Mouse (Mus musculus) limb, embryonic 12.5 days (tissue): ENCODE data around the gene Scaf8. TPM values are rescaled to one million over a fixed set of nuclear protein-coding genes. Genes with fewer than 3 reads are reported as not detected.
"Not testable (repeated sequence)": the region's sequence is repeated elsewhere in the genome, so short reads cannot be mapped to it uniquely, and the experiment has no call there.

Experiments
- ATAC-seq: fragments of 200-750 bp; cut with Nextera tagmentation; 2 replicates; pipeline ENCODE4 v1.8.0; 2017; ENCODE audit warnings: low read depth, moderate TSS enrichment; ENCODE audit not compliant: insufficient number of reproducible peaks, insufficient read depth, low FRiP score, low TSS enrichment
- H3K27ac ChIP-seq: fragments of 300-500 bp; sonication (generic); 2 replicates; pipeline ENCODE4 v1.5.1; 2016; ENCODE audit warnings: mild to moderate bottlenecking, moderate library complexity
- H3K27me3 ChIP-seq: fragments of 300-500 bp; sonication (generic); 2 replicates; pipeline ENCODE4 v1.6.1; 2016; ENCODE audit warnings: mild to moderate bottlenecking, moderate library complexity
- H3K36me3 ChIP-seq: fragments of 300-500 bp; sonication (generic); 2 replicates; pipeline ENCODE4 v1.6.1; 2016; ENCODE audit warnings: mild to moderate bottlenecking, moderate library complexity
- H3K4me1 ChIP-seq: fragments of 300-500 bp; sonication (generic); replicated peaks from 2 replicates; pipeline ENCODE4 v1.6.1; 2016
- H3K4me2 ChIP-seq: fragments of 300-500 bp; sonication (generic); 2 replicates; pipeline ENCODE4 v1.6.1; 2016; ENCODE audit warnings: mild to moderate bottlenecking, moderate library complexity
- H3K4me3 ChIP-seq: fragments of 300-500 bp; sonication (generic); replicated peaks from 2 replicates; pipeline ENCODE4 v1.5.1; 2016; ENCODE audit warnings: mild to moderate bottlenecking
- H3K9ac ChIP-seq: fragments of 300-500 bp; sonication (generic); replicated peaks from 2 replicates; pipeline ENCODE4 v1.6.1; 2016; ENCODE audit warnings: mild to moderate bottlenecking, moderate library complexity
- H3K9me3 ChIP-seq: fragments of 300-500 bp; sonication (generic); 2 replicates; pipeline ENCODE4 v1.6.1; 2016; ENCODE audit warnings: mild to moderate bottlenecking, moderate library complexity
- WGBS: fragments of 180-500 bp; shearing (Covaris S2); methylation state at CpG from one replicate; pipeline ENCODE4 v1.1.7; 2016; 5-methylcytosine and 5-hydroxymethylcytosine counted together
- polyA plus RNA-seq: library from polyadenylated mRNA; unstranded; fragments of >200 nt; fragmentation: Nextera tagmentation; extraction: Ambion mirVana; gene quantifications from 2 replicates; pipeline ENCODE4 v1.2.1, GENCODE M21; 2016

The Scaf8 gene
- polyA plus RNA-seq, 1 experiment from 2014 or later, result 28.8 TPM

DNA sequence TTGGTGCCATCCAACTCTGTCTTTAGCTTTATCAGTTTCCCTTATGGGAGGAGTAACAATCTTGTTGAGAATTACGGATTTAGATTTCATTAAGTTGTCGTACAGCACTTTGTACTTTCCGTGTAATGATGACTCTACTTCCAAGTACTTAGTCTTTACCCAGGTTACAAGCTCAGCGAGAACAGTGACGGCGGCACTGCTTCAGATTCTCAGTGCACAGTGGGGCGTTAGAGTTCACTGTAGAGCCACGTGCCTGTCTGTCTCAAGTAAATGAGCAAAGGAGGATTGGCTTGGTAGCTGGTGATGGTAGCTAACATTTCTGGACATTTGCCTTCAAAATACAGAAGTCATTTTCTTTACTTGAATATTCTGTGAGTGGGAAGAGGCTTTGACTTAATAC, 6.2 kb downstream of the Scaf8 start:
- H3K27me3 ChIP-seq, ATAC-seq, H3K4me2 ChIP-seq, H3K9me3 ChIP-seq, H3K4me1 ChIP-seq, H3K36me3 ChIP-seq, H3K4me3 ChIP-seq, H3K9ac ChIP-seq, H3K27ac ChIP-seq: not testable (repeated sequence)
- 90% methylated on average over 8 of the region's 8 CpGs for WGBS

DNA sequence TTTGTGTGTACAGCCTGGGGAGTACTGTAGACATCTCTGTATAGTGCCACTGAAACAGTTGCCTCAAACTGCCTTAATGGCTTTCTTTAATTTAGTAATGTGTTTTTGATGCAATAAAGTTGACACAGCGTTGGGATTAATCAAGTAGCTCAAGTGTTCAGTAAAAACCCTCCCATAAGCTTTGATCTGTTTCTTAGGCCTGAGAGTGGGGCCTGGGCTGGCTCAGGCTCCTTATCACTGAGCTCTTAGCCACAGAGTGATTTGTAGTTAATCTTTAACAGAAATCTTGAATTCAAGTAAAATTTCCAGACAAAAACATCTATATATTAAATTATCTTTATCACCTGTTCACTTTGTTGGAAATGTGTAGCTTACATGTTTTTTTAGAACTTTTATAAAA, 8.8 kb downstream of the Scaf8 start:
- ATAC-seq, H3K9ac ChIP-seq, H3K27ac ChIP-seq, H3K9me3 ChIP-seq, H3K4me2 ChIP-seq, H3K4me3 ChIP-seq, H3K4me1 ChIP-seq, H3K27me3 ChIP-seq: not testable (repeated sequence)
- 59% methylated on average over 1 of the region's 1 CpGs for WGBS
- H3K36me3 ChIP-seq, result peaks cover 14% of the 10 kb centered on the region; the same call in 1 of the 2 replicates

DNA sequence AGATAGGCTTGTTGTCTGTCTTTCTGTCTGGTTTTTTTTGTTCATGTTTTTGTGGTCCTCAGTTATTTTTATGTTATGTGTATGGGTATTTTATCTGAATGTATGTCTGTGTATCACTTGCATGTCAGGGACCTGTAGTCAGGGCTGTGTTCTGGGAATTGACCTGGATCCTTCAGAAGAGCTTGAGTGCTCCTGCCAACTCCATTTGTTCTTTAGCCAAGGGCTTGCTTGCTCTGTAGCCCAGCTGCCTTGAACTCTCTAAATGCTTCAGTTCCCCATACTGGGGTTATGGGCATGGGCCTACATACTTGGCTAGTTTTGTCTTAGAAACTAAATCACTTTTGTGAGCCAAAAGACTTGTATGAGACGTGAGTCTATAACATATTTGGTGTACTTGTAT, 13.9 kb downstream of the Scaf8 start:
- no peak for ATAC-seq
- H3K36me3 ChIP-seq, result peaks cover 42% of the 10 kb centered on the region
- H3K27me3 ChIP-seq, result no peaks in the 10 kb centered on the region
- no peaks in the 10 kb centered on the region for H3K9me3 ChIP-seq
- 87% methylated on average over 1 of the region's 1 CpGs for WGBS
- H3K4me1 ChIP-seq, result no peaks in the 10 kb centered on the region
- no peak overlapping the region for H3K27ac ChIP-seq
- H3K4me2 ChIP-seq, result no peak overlapping the region
- no peak overlapping the region for H3K4me3 ChIP-seq
- no peak overlapping the region for H3K9ac ChIP-seq

DNA sequence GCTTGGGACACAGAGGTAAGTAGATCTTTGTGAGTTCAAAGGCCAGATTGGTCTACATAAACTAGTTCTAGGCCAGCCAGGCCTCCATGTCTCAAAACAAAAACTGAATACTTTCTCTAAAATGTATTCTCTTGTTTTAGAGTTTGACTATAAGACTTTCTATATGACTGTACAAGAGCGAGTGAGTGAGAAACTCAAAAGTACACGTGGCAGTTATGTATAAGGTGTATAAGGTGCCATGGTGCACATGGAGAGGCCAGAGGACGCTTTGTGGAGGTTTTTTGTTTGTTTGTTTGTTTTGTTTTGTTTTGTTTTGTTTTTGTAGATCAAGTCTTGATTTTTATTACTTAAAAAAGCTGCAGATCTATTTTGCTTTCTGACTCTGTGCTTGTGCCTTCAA, 15.0 kb downstream of the Scaf8 start:
- WGBS, result 87% methylated on average over 3 of the region's 3 CpGs
- no peak for ATAC-seq
- peaks cover 42% of the 10 kb centered on the region for H3K36me3 ChIP-seq

DNA sequence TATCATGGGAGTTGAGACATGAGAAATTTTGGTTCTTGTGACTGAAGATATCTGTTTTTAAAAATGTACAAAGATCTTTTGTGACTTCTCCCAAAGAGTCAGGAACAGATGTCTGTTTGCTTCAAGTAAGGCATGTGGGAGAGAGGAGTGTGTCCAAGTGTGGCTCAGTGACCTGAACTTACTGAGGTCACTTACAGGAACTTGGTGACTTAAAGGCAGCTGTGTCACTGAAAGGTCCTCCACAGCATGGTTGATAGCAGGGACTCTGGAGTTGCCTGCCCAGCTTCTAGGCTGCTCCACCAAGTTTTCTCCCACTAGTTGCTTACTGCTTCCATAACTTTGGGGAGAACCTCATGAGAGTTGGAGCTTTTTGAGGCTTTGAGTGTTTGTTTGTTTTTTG, 20.6 kb downstream of the Scaf8 start:
- H3K27me3 ChIP-seq, result no peaks in the 10 kb centered on the region
- no peaks in the 10 kb centered on the region for H3K9me3 ChIP-seq
- H3K9ac ChIP-seq, result no peak overlapping the region
- ATAC-seq, result no peak
- H3K4me1 ChIP-seq, result no peaks in the 10 kb centered on the region
- no peak overlapping the region for H3K4me3 ChIP-seq
- H3K27ac ChIP-seq, result no peak overlapping the region
- H3K4me2 ChIP-seq, result no peak overlapping the region
- H3K36me3 ChIP-seq, result peaks cover 31% of the 10 kb centered on the region

More for the DNA sequence above, 15.0 kb downstream of the Scaf8 start:
- H3K9ac ChIP-seq, result no peak overlapping the region
- H3K9me3 ChIP-seq, result no peaks in the 10 kb centered on the region
- no peak overlapping the region for H3K27ac ChIP-seq
- no peak overlapping the region for H3K4me2 ChIP-seq
- H3K27me3 ChIP-seq, result no peaks in the 10 kb centered on the region
- no peak overlapping the region for H3K4me3 ChIP-seq
- H3K4me1 ChIP-seq, result no peaks in the 10 kb centered on the region

DNA sequence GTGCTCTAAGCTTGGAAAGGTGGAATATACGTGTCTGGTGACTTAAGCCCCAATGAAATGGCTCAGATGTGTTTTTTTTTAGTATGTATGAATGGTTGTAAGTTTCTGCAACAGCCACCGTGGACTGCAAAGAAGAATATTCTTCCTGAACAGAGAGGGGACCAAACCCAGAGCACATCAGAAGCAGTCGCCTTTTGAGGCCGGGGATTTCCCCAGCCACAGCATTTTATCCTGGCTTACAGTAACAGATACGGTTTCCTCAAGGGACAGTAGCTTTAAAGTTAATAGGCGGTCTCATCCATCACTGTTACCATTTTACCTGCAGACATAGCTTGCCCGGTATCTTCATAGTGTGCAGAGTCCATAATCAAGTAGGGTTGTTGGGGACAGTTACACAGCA, 21.4 kb downstream of the Scaf8 start:
- 89% methylated on average over 7 of the region's 7 CpGs for WGBS
- H3K27ac ChIP-seq, result no peak overlapping the region

DNA sequence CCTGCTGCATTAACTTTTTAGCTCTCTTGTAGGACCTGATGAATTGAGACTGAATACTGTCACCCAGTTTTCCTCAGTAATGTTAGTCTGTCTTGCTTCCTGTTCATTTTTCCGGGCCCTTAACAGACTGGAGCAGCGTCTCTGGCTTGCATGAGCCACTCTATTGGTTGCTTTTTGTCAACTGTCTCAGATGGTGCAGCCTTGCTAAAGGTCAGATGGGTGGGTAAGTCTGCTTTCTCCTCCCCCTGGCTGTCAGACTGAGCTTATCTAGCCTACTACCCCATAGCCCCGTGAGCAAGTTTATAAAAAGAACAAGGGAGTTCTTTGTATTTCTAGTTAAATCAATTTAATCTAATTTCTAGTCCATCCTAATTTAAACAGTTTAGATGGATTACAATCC, 23.6 kb downstream of the Scaf8 start:
- H3K4me1 ChIP-seq, result no peaks in the 10 kb centered on the region
- no peak overlapping the region for H3K9ac ChIP-seq
- whole genome bisulfite sequencing, result 82% methylated on average over 3 of the region's 3 CpGs
- no peak for ATAC-seq
- H3K9me3 ChIP-seq, result no peaks in the 10 kb centered on the region
- no peak overlapping the region for H3K4me2 ChIP-seq
- H3K4me3 ChIP-seq, result no peak overlapping the region
- no peak overlapping the region for H3K27ac ChIP-seq
- no peaks in the 10 kb centered on the region for H3K27me3 ChIP-seq
- peaks cover 19% of the 10 kb centered on the region; the same call in 1 of the 2 replicates for H3K36me3 ChIP-seq

More for the DNA sequence above, 21.4 kb downstream of the Scaf8 start:
- Histone ChIP-seq H3K4me1 (no peaks in the 10 kb centered on the region), H3K36me3 (peaks cover 33% of the 10 kb centered on the region), H3K4me3 (no peak overlapping the region), H3K4me2 (no peak overlapping the region), H3K9ac (no peak overlapping the region), H3K9me3 (no peaks in the 10 kb centered on the region), H3K27me3 (no peaks in the 10 kb centered on the region)
- ATAC-seq, result no peak

DNA sequence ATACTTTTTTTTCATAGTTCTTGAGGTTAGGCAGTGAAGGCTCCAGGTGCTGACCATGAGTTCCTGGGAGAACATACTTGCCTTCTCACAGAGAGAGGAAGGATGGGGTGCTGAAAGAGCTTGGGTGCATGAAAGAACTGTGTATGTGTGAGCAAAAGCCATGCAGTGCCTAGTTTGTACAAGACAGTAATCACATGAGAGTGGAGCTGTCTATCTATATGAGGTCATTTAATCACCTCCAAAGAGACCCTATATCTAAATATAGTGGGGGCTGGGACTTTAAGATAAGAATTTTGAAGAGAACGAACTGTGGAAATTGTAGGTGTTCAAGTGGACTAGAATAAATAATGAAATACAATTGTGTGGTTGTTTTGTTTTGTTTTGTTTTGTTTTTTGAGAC, 25.3 kb downstream of the Scaf8 start:
- Histone ChIP-seq H3K27ac (no peak overlapping the region), H3K9me3 (no peaks in the 10 kb centered on the region), H3K9ac (no peak overlapping the region), H3K4me1 (no peaks in the 10 kb centered on the region), H3K27me3 (no peaks in the 10 kb centered on the region), H3K4me3 (no peak overlapping the region), H3K4me2 (no peak overlapping the region), H3K36me3 (peaks cover 20% of the 10 kb centered on the region)
- ATAC-seq, result no peak
- WGBS, result 90% methylated on average over 1 of the region's 1 CpGs

DNA sequence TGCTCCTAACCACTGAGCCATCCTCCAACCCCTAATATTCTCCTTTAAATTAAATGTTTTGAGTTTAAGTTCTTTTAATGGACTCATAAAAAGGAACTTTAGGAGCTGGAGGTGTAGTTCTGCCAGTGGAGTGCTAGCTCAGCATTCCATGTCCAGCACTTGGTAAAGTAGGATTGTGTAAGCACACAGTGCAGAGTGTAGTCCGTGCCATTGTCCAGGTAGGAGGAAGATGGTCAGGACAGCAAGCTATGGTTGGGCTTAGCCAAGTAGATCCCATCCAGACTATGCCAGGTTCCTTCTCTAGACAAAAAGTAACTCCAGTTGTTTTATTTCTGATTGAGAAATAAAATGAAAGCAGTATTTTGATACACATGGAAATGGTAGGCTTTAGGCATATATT, 34.1 kb downstream of the Scaf8 start:
- no peak for ATAC-seq
- H3K27me3 ChIP-seq, result no peaks in the 10 kb centered on the region
- H3K4me3 ChIP-seq, result no peak overlapping the region
- H3K9me3 ChIP-seq, result no peaks in the 10 kb centered on the region
- H3K27ac ChIP-seq, result no peak overlapping the region
- H3K36me3 ChIP-seq, result peaks cover 27% of the 10 kb centered on the region
- no peak overlapping the region for H3K4me2 ChIP-seq
- no peak overlapping the region for H3K9ac ChIP-seq
- no peaks in the 10 kb centered on the region for H3K4me1 ChIP-seq
- WGBS, result 91% methylated on average over 1 of the region's 1 CpGs

DNA sequence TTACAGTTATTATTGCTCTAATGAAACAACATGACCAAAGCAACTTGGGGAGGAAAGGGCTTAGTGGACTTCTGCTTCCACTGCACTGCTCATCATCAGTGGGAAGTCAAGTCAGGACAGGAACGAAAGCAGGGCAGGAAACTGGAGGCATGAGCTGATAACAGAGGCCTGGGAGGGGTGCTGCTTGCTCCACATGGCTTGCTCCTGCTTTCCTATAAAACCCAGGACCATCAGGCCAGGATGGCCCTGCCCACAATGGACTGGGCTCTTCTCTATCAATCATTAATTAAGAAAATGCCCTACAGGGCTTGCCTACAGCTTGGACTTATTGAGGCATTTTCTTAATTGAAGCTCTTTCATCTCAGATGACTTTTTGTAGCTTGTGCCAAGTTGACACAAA, 34.8 kb downstream of the Scaf8 start:
- Histone ChIP-seq H3K4me1 (no peaks in the 10 kb centered on the region), H3K4me3 (no peak overlapping the region), H3K4me2 (no peak overlapping the region), H3K9me3 (no peaks in the 10 kb centered on the region), H3K36me3 (peaks cover 33% of the 10 kb centered on the region), H3K27ac (no peak overlapping the region), H3K9ac (no peak overlapping the region), H3K27me3 (no peaks in the 10 kb centered on the region)
- WGBS, result 72% methylated on average over 1 of the region's 1 CpGs
- ATAC-seq, result no peak

DNA sequence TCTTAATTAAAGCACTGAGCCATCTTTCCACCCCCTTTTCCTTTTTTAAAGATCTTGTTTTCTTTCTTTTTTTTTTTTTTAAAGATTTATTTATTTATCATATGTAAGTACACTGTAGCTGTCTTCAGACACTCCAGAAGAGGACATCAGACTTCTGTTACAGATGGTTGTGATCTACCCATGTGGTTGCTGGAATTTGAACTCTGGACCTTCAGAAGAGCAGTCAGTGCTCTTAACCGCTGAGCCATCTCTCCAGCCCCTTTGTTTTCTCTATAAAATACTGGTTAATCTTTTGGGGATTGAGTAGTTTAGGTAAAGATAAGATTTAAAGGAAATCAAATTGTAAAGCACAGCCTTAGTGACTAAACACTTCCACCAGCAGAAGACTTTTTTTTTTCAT, 35.9 kb downstream of the Scaf8 start:
- not testable (repeated sequence) for H3K4me2 ChIP-seq, H3K9ac ChIP-seq, H3K27me3 ChIP-seq, ATAC-seq, H3K4me1 ChIP-seq, H3K27ac ChIP-seq, H3K4me3 ChIP-seq, H3K9me3 ChIP-seq
- WGBS, result 94% methylated on average over 1 of the region's 1 CpGs
- H3K36me3 ChIP-seq, result peaks cover 30% of the 10 kb centered on the region

DNA sequence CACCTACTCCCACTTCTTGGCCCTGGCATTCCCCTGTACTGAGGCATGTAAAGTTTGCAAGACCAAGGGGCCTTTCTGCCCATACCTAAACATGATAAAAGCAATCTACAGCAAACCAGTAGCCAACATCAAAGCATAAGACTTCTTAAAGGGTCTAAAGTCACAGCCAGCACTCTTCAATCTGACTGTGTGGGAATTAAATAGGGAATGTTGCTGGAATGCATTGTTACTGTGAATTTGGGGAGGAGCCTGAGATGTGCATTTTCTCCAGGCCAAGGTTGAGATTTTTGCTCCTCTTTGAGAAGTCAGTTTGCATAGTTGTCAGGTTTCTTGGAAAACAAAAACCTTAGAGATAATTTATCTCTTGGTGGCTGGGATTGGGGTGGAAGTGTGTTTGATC, 36.4 kb downstream of the Scaf8 start:
- Histone ChIP-seq H3K27ac (no peak overlapping the region), H3K9ac (no peak overlapping the region), H3K4me1 (no peaks in the 10 kb centered on the region), H3K27me3 (no peaks in the 10 kb centered on the region), H3K9me3 (no peaks in the 10 kb centered on the region), H3K36me3 (peaks cover 35% of the 10 kb centered on the region), H3K4me3 (no peak overlapping the region), H3K4me2 (no peak overlapping the region)
- ATAC-seq, result no peak
